Mouse (Mus musculus) limb, embryonic 14.5 days (tissue): ENCODE measurements around the gene Krtap14. TPM values are rescaled to one million over a fixed set of nuclear protein-coding genes. Genes with fewer than 3 reads are reported as not detected.

Experiments used
- ATAC-seq: fragments of 200-750 bp; cut with Nextera tagmentation; 2 replicates; pipeline ENCODE4 v1.8.0; 2017; ENCODE audit warnings: low read depth, moderate number of reproducible peaks, moderate TSS enrichment; ENCODE audit not compliant: low FRiP score
- DNase-seq: peaks from one replicate; pipeline ENCODE4 v3.0.0-alpha.2; 2015; ENCODE audit warnings: low spot score
- H3K27ac ChIP-seq: fragments of 300-500 bp; sonication (generic); replicated peaks from 2 replicates; pipeline ENCODE4 v1.5.1; 2014; ENCODE audit warnings: low read depth, mild to moderate bottlenecking, low read length, moderate library complexity, mixed read lengths
- H3K27me3 ChIP-seq: fragments of 300-500 bp; sonication (generic); 2 replicates; pipeline ENCODE4 v1.6.1; 2014; ENCODE audit warnings: low read length, mixed read lengths; ENCODE audit not compliant: control insufficient read depth, insufficient read depth
- H3K36me3 ChIP-seq: fragments of 300-500 bp; sonication (generic); 2 replicates; pipeline ENCODE4 v1.6.1; 2014; ENCODE audit warnings: mild to moderate bottlenecking, low read length, moderate library complexity, mixed read lengths; ENCODE audit not compliant: control insufficient read depth, insufficient read depth
- H3K4me1 ChIP-seq: fragments of 300-500 bp; sonication (generic); 2 replicates; pipeline ENCODE4 v1.6.1; 2014; ENCODE audit warnings: antibody characterized with exemption, low read length, mixed read lengths; ENCODE audit not compliant: control insufficient read depth, insufficient read depth
- H3K4me2 ChIP-seq: fragments of 300-500 bp; sonication (generic); replicated peaks from 2 replicates; pipeline ENCODE4 v1.6.1; 2014; ENCODE audit warnings: low read depth, mild to moderate bottlenecking, low read length, moderate library complexity; ENCODE audit not compliant: severe bottlenecking
- H3K4me3 ChIP-seq: fragments of 300-500 bp; sonication (generic); replicated peaks from 2 replicates; pipeline ENCODE4 v1.5.1; 2014; ENCODE audit warnings: low read length
- H3K9ac ChIP-seq: fragments of 300-500 bp; sonication (generic); 2 replicates; pipeline ENCODE4 v1.6.1; 2014; ENCODE audit warnings: mild to moderate bottlenecking, low read depth, low read length, moderate library complexity; ENCODE audit not compliant: severe bottlenecking
- H3K9me3 ChIP-seq: fragments of 300-500 bp; sonication (generic); 2 replicates; pipeline ENCODE4 v1.6.1; 2016; ENCODE audit warnings: low read length; ENCODE audit not compliant: control insufficient read depth
- POLR2A ChIP-seq: fragments of 200-500 bp; IDR thresholded peaks from 2 replicates; pipeline ENCODE4 v1.8.0; 2012; ENCODE audit warnings: inconsistent platforms, mild to moderate bottlenecking, moderate library complexity, borderline replicate concordance; ENCODE audit not compliant: insufficient read depth, insufficient read length; ENCODE audit errors: extremely low read depth
- WGBS: fragments of 180-500 bp; shearing (Covaris S2); extraction: QIAGEN DNeasy Blood & Tissue Kit; methylation state at CpG from one replicate; pipeline ENCODE4 v1.1.7; 2014; 5-methylcytosine and 5-hydroxymethylcytosine counted together
- polyA plus RNA-seq, 2 experiments: library from polyadenylated mRNA; depleted of rRNA in 1 of 2; stranded (reverse) in 1 of 2; unstranded in 1 of 2; fragments of >200 nt; fragmentation: Nextera tagmentation in 1 of 2; extraction: Ambion mirVana in 1 of 2; gene quantifications; 2 replicates each; pipeline versions ENCODE4 v1.2.1 to v1.2.3; 2012 to 2014

Krtap14 gene
- polyA plus RNA-seq, 2 experiments: not detected

DNA sequence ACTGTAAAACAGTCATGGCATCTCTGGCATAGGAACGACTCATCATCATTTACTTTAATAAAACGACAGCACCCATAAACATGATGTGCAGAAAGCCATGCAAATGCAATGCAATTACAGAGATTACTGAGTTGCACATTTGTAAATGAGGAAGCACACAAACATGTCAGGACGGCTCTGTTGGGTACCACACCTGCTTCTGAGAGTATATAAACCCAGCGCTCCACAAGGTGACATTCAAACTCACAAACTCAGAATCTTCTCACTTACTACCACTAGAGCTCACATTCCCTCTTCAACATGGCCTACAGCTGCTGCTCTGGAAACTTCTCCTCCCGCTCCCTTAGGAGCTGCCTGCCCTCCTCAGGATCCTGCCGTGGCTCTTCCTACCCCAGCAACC is 48.3 kb downstream of the Krtap14 start, which contains the start of gene Gm5965:
Gene Gm5965, plus strand, starts transcription at position 301 of the 400 bp plus-strand sequence.
- no peaks in the 10 kb centered on the region for H3K4me1 ChIP-seq
- no peak within 1 kb of the TSS for H3K9ac ChIP-seq
- H3K9me3 ChIP-seq: no peaks in the 10 kb centered on the region
- no peaks in the 10 kb centered on the region for H3K36me3 ChIP-seq
- no peak for ATAC-seq
- no peak within 1 kb of the TSS for H3K4me3 ChIP-seq
- no peak within 1 kb of the TSS for H3K4me2 ChIP-seq
- WGBS: 82% methylated on average over 5 of the region's 6 CpGs
- H3K27ac ChIP-seq: no peak within 1 kb of the TSS
- no peak for TF ChIP-seq POLR2A
- no peak for DNase-seq
- H3K27me3 ChIP-seq: no peaks in the 10 kb centered on the region

DNA sequence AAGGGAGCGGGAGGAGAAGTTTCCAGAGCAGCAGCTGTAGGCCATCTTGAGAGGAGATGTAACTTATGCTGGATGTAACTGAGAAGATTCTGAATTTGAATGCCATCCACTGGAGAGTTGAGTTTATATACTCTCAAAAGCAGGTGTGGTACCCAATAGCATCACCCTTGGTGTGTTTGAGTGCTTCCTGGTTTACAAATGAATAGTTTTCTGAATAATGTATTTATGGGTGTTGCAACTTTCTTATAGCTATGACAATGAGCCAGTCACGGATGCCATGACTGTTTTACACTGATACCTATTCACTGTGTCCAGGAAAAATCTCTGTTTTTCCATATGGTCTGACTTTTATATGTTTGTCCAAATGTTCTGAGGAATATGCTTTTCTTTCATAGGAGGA is 51.8 kb downstream of the Krtap14 start, which contains the start of gene 2310057N15Rik:
Gene 2310057N15Rik, minus strand, starts transcription at position 101 of the 400 bp plus-strand sequence.
- H3K4me3 ChIP-seq: no peak within 1 kb of the TSS
- TF ChIP-seq POLR2A: no peak
- no peak for DNase-seq
- no peaks in the 10 kb centered on the region for H3K4me1 ChIP-seq
- H3K27me3 ChIP-seq: no peaks in the 10 kb centered on the region
- 82% methylated on average over 2 of the region's 2 CpGs for WGBS
- no peak within 1 kb of the TSS for H3K27ac ChIP-seq
- no peak for ATAC-seq
- H3K4me2 ChIP-seq: no peak within 1 kb of the TSS
- H3K9me3 ChIP-seq: no peaks in the 10 kb centered on the region
- H3K36me3 ChIP-seq: no peaks in the 10 kb centered on the region
- H3K9ac ChIP-seq: no peak within 1 kb of the TSS

Other genes with a start within 250 kb of the Krtap14 start
- gene Krtap24-1, start 213.9 kb downstream of the Krtap14 start, polyA plus RNA-seq (2012; rRNA removed): not detected in 2 replicates
- gene Krtap24-1, start 213.9 kb downstream of the Krtap14 start, polyA plus RNA-seq (2014; fragmentation: Nextera tagmentation; extraction: Ambion mirVana): not detected in 2 replicates
- not detected in 2 replicates for gene 2310079G19Rik, start 198.5 kb downstream of the Krtap14 start, polyA plus RNA-seq (2012; rRNA removed)
- gene 2310079G19Rik, start 198.5 kb downstream of the Krtap14 start, polyA plus RNA-seq (2014; fragmentation: Nextera tagmentation; extraction: Ambion mirVana): not detected in 2 replicates
- not detected in 2 replicates for gene Krtap26-1, start 178.3 kb downstream of the Krtap14 start, polyA plus RNA-seq (2012; rRNA removed)
- not detected in 2 replicates for gene Krtap26-1, start 178.3 kb downstream of the Krtap14 start, polyA plus RNA-seq (2014; fragmentation: Nextera tagmentation; extraction: Ambion mirVana)
- gene Krtap27-1, start 154.5 kb downstream of the Krtap14 start, polyA plus RNA-seq (2012; rRNA removed): not detected in 2 replicates
- not detected in 2 replicates for gene Krtap27-1, start 154.5 kb downstream of the Krtap14 start, polyA plus RNA-seq (2014; fragmentation: Nextera tagmentation; extraction: Ambion mirVana)
- not detected in 2 replicates for gene 2310061N02Rik, start 118.2 kb downstream of the Krtap14 start, polyA plus RNA-seq (2012; rRNA removed)
- not detected in 2 replicates for gene 2310061N02Rik, start 118.2 kb downstream of the Krtap14 start, polyA plus RNA-seq (2014; fragmentation: Nextera tagmentation; extraction: Ambion mirVana)
- gene Krtap13-1, start 97.3 kb downstream of the Krtap14 start, polyA plus RNA-seq (2012; rRNA removed): not detected in 2 replicates
- gene Krtap13-1, start 97.3 kb downstream of the Krtap14 start, polyA plus RNA-seq (2014; fragmentation: Nextera tagmentation; extraction: Ambion mirVana): not detected in 2 replicates
- not detected in 2 replicates for gene Krtap13, start 74.5 kb downstream of the Krtap14 start, polyA plus RNA-seq (2012; rRNA removed)
- not detected in 2 replicates for gene Krtap13, start 74.5 kb downstream of the Krtap14 start, polyA plus RNA-seq (2014; fragmentation: Nextera tagmentation; extraction: Ambion mirVana)
- gene 2310034C09Rik, start 67.3 kb downstream of the Krtap14 start, polyA plus RNA-seq (2012; rRNA removed): not detected in 2 replicates
- gene 2310034C09Rik, start 67.3 kb downstream of the Krtap14 start, polyA plus RNA-seq (2014; fragmentation: Nextera tagmentation; extraction: Ambion mirVana): not detected in 2 replicates
- not detected in 2 replicates for gene 2310057N15Rik, start 51.9 kb downstream of the Krtap14 start, polyA plus RNA-seq (2012; rRNA removed)
- not detected in 2 replicates for gene 2310057N15Rik, start 51.9 kb downstream of the Krtap14 start, polyA plus RNA-seq (2014; fragmentation: Nextera tagmentation; extraction: Ambion mirVana)
- not detected in 2 replicates for gene Gm5965, start 48.2 kb downstream of the Krtap14 start, polyA plus RNA-seq (2012; rRNA removed)
- not detected in 2 replicates for gene Gm5965, start 48.2 kb downstream of the Krtap14 start, polyA plus RNA-seq (2014; fragmentation: Nextera tagmentation; extraction: Ambion mirVana)
- gene Gm20741, start 13.9 kb downstream of the Krtap14 start, polyA plus RNA-seq (2012; rRNA removed): not detected in 2 replicates
- not detected in 2 replicates for gene Gm20741, start 13.9 kb downstream of the Krtap14 start, polyA plus RNA-seq (2014; fragmentation: Nextera tagmentation; extraction: Ambion mirVana)
- not detected in 2 replicates for gene Krtap15, start 5.9 kb downstream of the Krtap14 start, polyA plus RNA-seq (2012; rRNA removed)
- gene Krtap15, start 5.9 kb downstream of the Krtap14 start, polyA plus RNA-seq (2014; fragmentation: Nextera tagmentation; extraction: Ambion mirVana): not detected in 2 replicates
- not detected in 2 replicates for gene Krtap19-1, start 43.3 kb upstream of the Krtap14 start, polyA plus RNA-seq (2012; rRNA removed)
- gene Krtap19-1, start 43.3 kb upstream of the Krtap14 start, polyA plus RNA-seq (2014; fragmentation: Nextera tagmentation; extraction: Ambion mirVana): not detected in 2 replicates
- gene Krtap19-2, start 48.1 kb upstream of the Krtap14 start, polyA plus RNA-seq (2012; rRNA removed): not detected in 2 replicates
- not detected in 2 replicates for gene Krtap19-2, start 48.1 kb upstream of the Krtap14 start, polyA plus RNA-seq (2014; fragmentation: Nextera tagmentation; extraction: Ambion mirVana)
- gene Krtap19-3, start 51.9 kb upstream of the Krtap14 start, polyA plus RNA-seq (2012; rRNA removed): not detected in 2 replicates
- gene Krtap19-3, start 51.9 kb upstream of the Krtap14 start, polyA plus RNA-seq (2014; fragmentation: Nextera tagmentation; extraction: Ambion mirVana): not detected in 2 replicates
- not detected in 2 replicates for gene Krtap19-4, start 58.9 kb upstream of the Krtap14 start, polyA plus RNA-seq (2012; rRNA removed)
- not detected in 2 replicates for gene Krtap19-4, start 58.9 kb upstream of the Krtap14 start, polyA plus RNA-seq (2014; fragmentation: Nextera tagmentation; extraction: Ambion mirVana)
- not detected in 2 replicates for gene Krtap19-5, start 70.3 kb upstream of the Krtap14 start, polyA plus RNA-seq (2012; rRNA removed)
- gene Krtap19-5, start 70.3 kb upstream of the Krtap14 start, polyA plus RNA-seq (2014; fragmentation: Nextera tagmentation; extraction: Ambion mirVana): not detected in 2 replicates
- gene Krtap19-9b, start 106.1 kb upstream of the Krtap14 start, polyA plus RNA-seq (2012; rRNA removed): not detected in 2 replicates
- not detected in 2 replicates for gene Krtap19-9b, start 106.1 kb upstream of the Krtap14 start, polyA plus RNA-seq (2014; fragmentation: Nextera tagmentation; extraction: Ambion mirVana)
- not detected in 2 replicates for gene Krtap16-3, start 136.7 kb upstream of the Krtap14 start, polyA plus RNA-seq (2012; rRNA removed)
- not detected in 2 replicates for gene Krtap16-3, start 136.7 kb upstream of the Krtap14 start, polyA plus RNA-seq (2014; fragmentation: Nextera tagmentation; extraction: Ambion mirVana)
- not detected in 2 replicates for gene Krtap22-2, start 184.6 kb upstream of the Krtap14 start, polyA plus RNA-seq (2012; rRNA removed)
- gene Krtap22-2, start 184.6 kb upstream of the Krtap14 start, polyA plus RNA-seq (2014; fragmentation: Nextera tagmentation; extraction: Ambion mirVana): not detected in 2 replicates
- gene Gm10229, start 189.1 kb upstream of the Krtap14 start, polyA plus RNA-seq (2012; rRNA removed): not detected in 2 replicates
- gene Gm10229, start 189.1 kb upstream of the Krtap14 start, polyA plus RNA-seq (2014; fragmentation: Nextera tagmentation; extraction: Ambion mirVana): not detected in 2 replicates
- gene Krtap6-1, start 205.6 kb upstream of the Krtap14 start, polyA plus RNA-seq (2012; rRNA removed): not detected in 2 replicates
- gene Krtap6-1, start 205.6 kb upstream of the Krtap14 start, polyA plus RNA-seq (2014; fragmentation: Nextera tagmentation; extraction: Ambion mirVana): not detected in 2 replicates
- not detected in 2 replicates for gene Gm10228, start 215.3 kb upstream of the Krtap14 start, polyA plus RNA-seq (2012; rRNA removed)
- not detected in 2 replicates for gene Gm10228, start 215.3 kb upstream of the Krtap14 start, polyA plus RNA-seq (2014; fragmentation: Nextera tagmentation; extraction: Ambion mirVana)
- not detected in 2 replicates for gene Krtap6-5, start 221.7 kb upstream of the Krtap14 start, polyA plus RNA-seq (2012; rRNA removed)
- gene Krtap6-5, start 221.7 kb upstream of the Krtap14 start, polyA plus RNA-seq (2014; fragmentation: Nextera tagmentation; extraction: Ambion mirVana): not detected in 2 replicates
- gene 1110025L11Rik, start 237.9 kb upstream of the Krtap14 start, polyA plus RNA-seq (2012; rRNA removed): not detected in 2 replicates
- not detected in 2 replicates for gene 1110025L11Rik, start 237.9 kb upstream of the Krtap14 start, polyA plus RNA-seq (2014; fragmentation: Nextera tagmentation; extraction: Ambion mirVana)